Mouse (Mus musculus) liver, embryonic 11.5 days (tissue): ENCODE data around the gene Tsc2. TPM values are rescaled to one million over a fixed set of nuclear protein-coding genes. Genes with fewer than 3 reads are reported as not detected.

Source experiments
- ATAC-seq: fragments of 200-750 bp; cut with Nextera tagmentation; replicated peaks from 2 replicates; pipeline ENCODE4 v1.8.0; 2017; ENCODE audit warnings: moderate number of reproducible peaks, mild to moderate bottlenecking, moderate TSS enrichment, moderate library complexity; ENCODE audit not compliant: low FRiP score
- DNase-seq: peaks from one replicate; pipeline ENCODE4 v3.0.0-alpha.2; 2017; ENCODE audit warnings: low spot score
- H3K27ac ChIP-seq: fragments of 300-500 bp; sonication (generic); 2 replicates; pipeline ENCODE4 v1.5.1; 2014; ENCODE audit warnings: mild to moderate bottlenecking, low read depth, low read length, control low read depth
- H3K27me3 ChIP-seq: fragments of 300-500 bp; sonication (generic); replicated peaks from 2 replicates; pipeline ENCODE4 v1.6.1; 2014; ENCODE audit warnings: low read length, mixed read lengths; ENCODE audit not compliant: control insufficient read depth, insufficient read depth
- H3K36me3 ChIP-seq: fragments of 300-500 bp; sonication (generic); 2 replicates; pipeline ENCODE4 v1.6.1; 2014; ENCODE audit warnings: mild to moderate bottlenecking, low read length, moderate library complexity, mixed read lengths; ENCODE audit not compliant: control insufficient read depth, insufficient read depth
- H3K4me1 ChIP-seq: fragments of 300-500 bp; sonication (generic); replicated peaks from 2 replicates; pipeline ENCODE4 v1.6.1; 2014; ENCODE audit warnings: low read length, mixed read lengths; ENCODE audit not compliant: control insufficient read depth, insufficient read depth
- H3K4me2 ChIP-seq: fragments of 300-500 bp; sonication (generic); 2 replicates; pipeline ENCODE4 v1.6.1; 2014; ENCODE audit warnings: mild to moderate bottlenecking, control low read depth, moderate library complexity
- H3K4me3 ChIP-seq: fragments of 300-500 bp; sonication (generic); 2 replicates; pipeline ENCODE4 v1.5.1; 2014; ENCODE audit warnings: low read depth, low read length, control low read depth
- H3K9ac ChIP-seq: fragments of 300-500 bp; sonication (generic); 2 replicates; pipeline ENCODE4 v1.6.1; 2014; ENCODE audit warnings: low read depth, low read length, control low read depth
- H3K9me3 ChIP-seq: fragments of 300-500 bp; sonication (generic); 2 replicates; pipeline ENCODE4 v1.6.1; 2016; ENCODE audit warnings: low read length, inconsistent platforms, mixed read lengths; ENCODE audit not compliant: control insufficient read depth
- WGBS: fragments of 180-500 bp; shearing (Covaris S2); extraction: QIAGEN DNeasy Blood & Tissue Kit; methylation state at CpG from one replicate; pipeline ENCODE4 v1.1.7; 2014; 5-methylcytosine and 5-hydroxymethylcytosine counted together
- polyA plus RNA-seq: library from polyadenylated mRNA; unstranded; fragments of >200 nt; fragmentation: Nextera tagmentation; extraction: Ambion mirVana; gene quantifications from 2 replicates; pipeline ENCODE4 v1.2.1, GENCODE M21; 2014

Tsc2 gene
- polyA plus RNA-seq, 1 experiment from 2014 or later = 55.2 TPM

DNA sequence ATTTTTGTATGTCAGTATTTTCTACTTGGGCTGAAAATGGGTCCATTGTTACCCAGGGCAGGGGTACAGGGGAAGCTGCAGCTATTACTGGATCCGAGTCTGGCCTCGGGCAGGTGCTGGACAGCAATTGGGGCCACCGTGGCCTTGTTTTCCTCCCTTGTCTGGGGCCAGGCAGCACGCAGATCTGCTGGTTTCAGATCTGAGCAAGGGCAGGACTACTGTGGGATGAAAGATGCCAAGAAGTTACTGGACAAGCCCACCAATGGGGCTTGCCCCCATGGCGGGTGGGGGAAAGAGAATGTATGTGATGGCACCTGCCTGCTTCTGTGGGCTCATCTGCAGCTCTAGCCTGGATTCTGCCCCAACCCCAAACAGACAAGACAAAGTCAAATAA lies 36.4 kb downstream of the Tsc2 start:
- WGBS = 79% methylated on average over 5 of the region's 5 CpGs
- no peak overlapping the region for H3K27ac ChIP-seq
- no peak for ATAC-seq

DNA sequence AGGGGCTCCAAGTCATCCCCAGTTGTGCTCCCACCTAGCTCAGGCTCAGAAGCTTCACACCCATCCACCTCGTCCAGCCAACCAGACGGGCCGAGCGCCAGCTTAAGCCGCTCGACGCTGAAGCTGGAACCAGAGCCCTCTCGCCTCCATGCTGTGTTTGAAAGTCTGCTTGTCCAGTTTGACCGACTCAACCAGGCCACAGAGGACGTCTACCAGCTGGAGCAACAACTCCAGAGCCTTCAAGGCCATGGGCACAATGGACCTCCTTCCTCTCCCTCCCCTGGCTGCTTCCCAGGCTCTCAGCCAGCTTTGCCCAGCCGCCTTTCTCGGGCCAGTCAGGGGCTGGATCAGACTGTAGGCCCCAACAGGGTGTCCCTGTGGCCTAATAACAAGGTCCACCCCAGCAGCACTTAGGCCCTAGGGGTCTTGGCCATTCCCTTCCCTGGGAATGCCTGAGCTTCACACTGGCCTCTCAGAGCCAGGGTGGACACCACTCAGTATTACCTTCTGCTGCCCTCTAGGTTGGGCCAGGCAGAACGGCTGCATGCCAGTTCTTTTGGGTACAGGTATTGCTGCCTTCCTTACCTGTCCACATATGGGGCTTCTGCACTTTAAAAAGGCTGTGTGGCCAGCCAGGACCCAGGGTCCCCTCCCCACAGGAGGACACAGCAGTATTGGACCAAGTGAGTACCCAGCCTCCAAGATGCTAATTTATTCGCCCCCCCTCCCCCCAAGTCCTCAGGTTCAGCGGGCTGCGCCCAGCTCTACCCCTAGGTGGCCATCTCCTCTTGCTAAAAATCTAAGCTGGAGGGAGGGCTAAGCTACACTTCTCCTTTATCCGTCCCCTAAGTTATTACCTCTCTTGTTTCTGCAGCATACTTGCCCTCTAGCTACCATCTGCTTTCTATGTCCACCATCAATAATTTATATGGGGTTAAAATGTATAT lies 37.0 kb downstream of the Tsc2 start:
- Histone ChIP-seq H3K27me3 (no peaks in the 10 kb centered on the region), H3K27ac (no peak overlapping the region), H3K9ac (no peak overlapping the region), H3K36me3 (peaks cover 49% of the 10 kb centered on the region), H3K4me1 (no peaks in the 10 kb centered on the region), H3K4me3 (no peak overlapping the region), H3K9me3 (no peaks in the 10 kb centered on the region), H3K4me2 (no peak overlapping the region)
- ATAC-seq (no peak), DNase-seq (no peak)
- WGBS = 82% methylated on average over 17 of the region's 17 CpGs

More for the DNA sequence above, 36.4 kb downstream of the Tsc2 start:
- Histone ChIP-seq H3K4me2 (no peak overlapping the region), H3K9me3 (no peaks in the 10 kb centered on the region), H3K9ac (no peak overlapping the region), H3K36me3 (peaks cover 46% of the 10 kb centered on the region), H3K4me1 (no peaks in the 10 kb centered on the region), H3K4me3 (no peak overlapping the region), H3K27me3 (no peaks in the 10 kb centered on the region)
- no peak for DNase-seq

- Histone ChIP-seq H3K9ac (no peak overlapping the region), H3K36me3 (peaks cover 40% of the 10 kb centered on the region), H3K4me1 (no peaks in the 10 kb centered on the region), H3K27ac (no peak overlapping the region), H3K27me3 (no peaks in the 10 kb centered on the region), H3K4me2 (no peak overlapping the region), H3K9me3 (no peaks in the 10 kb centered on the region), H3K4me3 (no peak overlapping the region)
- ATAC-seq (0 out of 2 replicates have a peak, but pooled peaks have one; percentile 4), DNase-seq (no peak)
- 90% methylated on average over 26 of the region's 26 CpGs for WGBS
Observed at GRCm38 (mm10) chr17:24593992-24594890, 38.2 kb downstream of the Tsc2 start.

- ATAC-seq (no peak), DNase-seq (no peak)
- H3K27ac ChIP-seq = no peak overlapping the region
- 82% methylated on average over 5 of the region's 5 CpGs for WGBS
- no peak overlapping the region for H3K4me3 ChIP-seq
- H3K9ac ChIP-seq = no peak overlapping the region
- H3K4me1 ChIP-seq = no peaks in the 10 kb centered on the region
- no peak overlapping the region for H3K4me2 ChIP-seq
- peaks cover 37% of the 10 kb centered on the region for H3K36me3 ChIP-seq
- no peaks in the 10 kb centered on the region for H3K9me3 ChIP-seq
- no peaks in the 10 kb centered on the region for H3K27me3 ChIP-seq
Observed at GRCm38 (mm10) chr17:24593248-24593647, 39.2 kb downstream of the Tsc2 start.

DNA sequence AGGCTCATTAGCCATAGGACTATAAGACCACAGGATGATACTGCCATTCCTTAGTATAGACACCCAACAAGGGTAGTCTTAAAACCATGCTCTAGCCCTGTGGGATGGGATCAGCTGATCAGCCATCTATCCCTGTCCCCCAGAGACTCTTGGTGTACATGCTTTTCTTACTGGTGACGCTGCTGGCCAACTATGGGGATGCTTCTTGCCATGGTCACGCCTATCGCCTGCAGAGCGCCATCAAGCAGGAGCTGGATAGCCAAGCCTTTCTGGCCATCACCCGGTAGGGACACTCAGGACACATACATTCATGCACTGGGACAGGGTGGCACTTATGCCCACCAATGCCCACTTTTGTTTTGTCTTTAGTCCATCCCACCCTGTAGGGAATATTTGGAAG lies 40.7 kb downstream of the Tsc2 start:
- Histone ChIP-seq H3K4me3 (no peak overlapping the region), H3K9ac (no peak overlapping the region), H3K27me3 (no peaks in the 10 kb centered on the region), H3K4me1 (no peaks in the 10 kb centered on the region), H3K27ac (no peak overlapping the region), H3K9me3 (no peaks in the 10 kb centered on the region), H3K4me2 (no peak overlapping the region), H3K36me3 (peaks cover 27% of the 10 kb centered on the region; the same call in 1 of the 2 replicates)
- no peak for ATAC-seq
- DNase-seq = no peak
- WGBS = 98% methylated on average over 5 of the region's 5 CpGs

DNA sequence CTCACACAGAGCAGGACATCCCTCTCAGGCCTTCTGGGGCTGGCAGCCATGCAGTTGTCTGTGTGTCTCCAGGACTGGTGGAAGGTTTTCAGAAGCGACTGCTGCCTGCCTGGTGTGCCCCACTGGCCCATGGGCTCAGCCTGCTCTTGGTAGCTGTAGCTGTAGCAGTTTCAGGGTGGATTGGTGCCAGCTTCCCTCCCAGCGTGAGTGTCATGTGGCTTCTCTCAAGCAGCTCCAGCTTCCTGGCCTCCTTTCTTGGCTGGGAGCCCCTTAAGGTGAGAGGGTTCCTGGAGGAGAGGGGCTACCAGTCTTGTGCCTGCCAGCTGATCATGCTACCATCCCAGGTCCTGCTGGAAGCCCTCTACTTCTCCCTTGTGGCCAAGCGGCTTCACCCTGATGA lies 41.5 kb downstream of the Tsc2 start:
- ATAC-seq (no peak), DNase-seq (no peak)
- no peak overlapping the region for H3K9ac ChIP-seq
- H3K4me2 ChIP-seq = no peak overlapping the region
- H3K27me3 ChIP-seq = no peaks in the 10 kb centered on the region
- H3K4me3 ChIP-seq = no peak overlapping the region
- H3K36me3 ChIP-seq = peaks cover 24% of the 10 kb centered on the region; the same call in 1 of the 2 replicates
- no peaks in the 10 kb centered on the region for H3K9me3 ChIP-seq
- H3K27ac ChIP-seq = no peak overlapping the region
- H3K4me1 ChIP-seq = no peaks in the 10 kb centered on the region
- WGBS = 78% methylated on average over 3 of the region's 3 CpGs

GRCm38 (mm10) chr17:24586532-24586931 lies 45.9 kb downstream of the Tsc2 start:
- H3K4me3 ChIP-seq = no peak overlapping the region
- H3K36me3 ChIP-seq = peaks cover 17% of the 10 kb centered on the region; the same call in 1 of the 2 replicates
- H3K27ac ChIP-seq = no peak overlapping the region
- 74% methylated on average over 4 of the region's 4 CpGs for WGBS
- no peak for ATAC-seq
- H3K9me3 ChIP-seq = no peaks in the 10 kb centered on the region
- no peak for DNase-seq
- no peak overlapping the region for H3K9ac ChIP-seq
- no peaks in the 10 kb centered on the region for H3K27me3 ChIP-seq
- no peaks in the 10 kb centered on the region for H3K4me1 ChIP-seq
- H3K4me2 ChIP-seq = no peak overlapping the region

DNA sequence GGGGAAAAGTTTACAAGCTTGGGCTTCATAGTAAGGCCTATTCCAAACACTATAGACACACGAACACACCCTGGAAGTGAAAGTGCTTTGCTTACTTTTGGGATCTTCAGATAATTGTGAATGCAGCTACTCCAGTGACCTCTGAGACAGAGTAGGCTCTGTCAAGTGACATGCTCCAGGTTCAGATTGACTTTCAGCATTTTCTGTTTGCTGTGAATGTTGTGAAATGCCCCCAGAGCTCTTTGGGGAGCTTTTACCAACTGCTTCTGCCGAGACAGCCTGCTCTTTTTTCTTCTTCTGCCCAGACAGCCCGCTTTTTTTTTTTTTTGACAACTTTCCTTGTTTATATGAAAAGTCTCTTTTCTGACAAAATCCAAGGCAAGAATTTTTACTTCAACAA lies 47.9 kb downstream of the Tsc2 start:
- H3K9ac ChIP-seq = no peak overlapping the region
- DNase-seq (no peak), ATAC-seq (no peak)
- WGBS = 69% methylated on average over 3 of the region's 3 CpGs
- H3K27ac ChIP-seq = 0 out of 2 replicates have a peak overlapping the region, but pooled peaks have one; percentile 32
- H3K4me3 ChIP-seq = no peak overlapping the region
- peaks cover 16% of the 10 kb centered on the region for H3K36me3 ChIP-seq
- H3K4me1 ChIP-seq = no peaks in the 10 kb centered on the region
- H3K4me2 ChIP-seq = no peak overlapping the region
- no peaks in the 10 kb centered on the region for H3K27me3 ChIP-seq
- H3K9me3 ChIP-seq = no peaks in the 10 kb centered on the region
